Mouse (Mus musculus): ENCODE measurements at regions not wholly inside any gene's neighbourhood (a gene's known extent, or its start where the extent isn't known, plus 50 kb on each side); places are given as distances from the start of the nearest gene placed in this dataset.

DNA sequence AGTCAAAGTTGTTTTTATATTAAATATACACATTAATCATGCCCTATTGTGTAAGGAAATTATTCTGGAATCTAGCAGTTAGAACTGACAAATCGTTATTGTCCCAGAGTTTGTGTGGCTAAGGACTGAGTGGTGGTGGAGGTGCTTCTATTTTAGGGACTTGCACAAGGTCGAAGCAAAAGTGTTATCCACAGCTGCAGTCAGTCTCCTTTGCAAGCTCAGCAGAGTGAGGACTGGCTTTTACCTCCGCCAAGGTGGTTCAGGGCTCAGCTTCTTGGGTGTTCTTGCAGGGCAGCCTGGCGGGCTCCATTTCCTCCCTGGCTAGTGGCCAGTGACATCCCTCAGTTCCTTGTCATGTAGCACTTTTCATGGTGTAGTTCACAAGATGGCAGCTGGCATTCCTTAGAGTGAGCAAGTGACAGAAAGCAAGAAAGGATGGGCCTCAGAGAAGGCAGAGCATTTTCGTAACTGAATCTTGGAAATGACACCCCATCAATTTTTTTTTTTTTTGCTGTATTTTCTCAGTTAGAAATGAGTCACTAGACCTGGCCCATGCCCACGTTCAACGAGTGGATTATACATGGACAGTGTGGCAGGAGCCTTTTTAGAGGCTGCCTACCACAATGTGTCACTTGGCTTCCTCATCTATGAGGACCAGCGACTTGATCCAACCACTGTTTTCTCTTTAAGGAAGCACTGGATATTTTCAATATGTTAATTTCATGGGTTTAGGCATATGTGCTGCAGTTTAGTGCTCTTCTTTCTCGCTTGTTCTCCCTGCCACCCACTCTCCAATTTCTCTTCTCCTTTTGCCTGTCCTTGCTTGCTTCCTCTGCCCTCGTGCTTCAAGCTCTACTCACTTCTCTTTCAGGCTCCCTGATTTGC is 129.1 kb upstream of the Zeb2 start:
- no peak for TF ChIP-seq CTCF (IDR thresholded peaks at IDR 0.05; ENCODE audit: borderline replicate concordance, insufficient read depth, low read depth, low read length)
- TF ChIP-seq POLR2A (IDR thresholded peaks at IDR 0.05; ENCODE audit: borderline replicate concordance, insufficient read depth, low read length): no peak
